Mouse (Mus musculus): ENCODE measurements around the gene Akap6. TPM values are rescaled to one million over a fixed set of nuclear protein-coding genes. Genes with fewer than 3 reads are reported as not detected.

The Akap6 gene
- total RNA-seq, 2 experiments from 2014 or later, result 141 to 151 TPM

GRCm38 (mm10) chr12:52904046-52904445 lies 204.9 kb downstream of the Akap6 start:
- DNase-seq (ENCODE audit: low spot score in 2 of 2), result no peak

GRCm38 (mm10) chr12:52908448-52909066 lies 209.4 kb downstream of the Akap6 start:
- DNase-seq (ENCODE audit: low spot score in 2 of 2), result no peak

- DNase-seq (ENCODE audit: low spot score in 2 of 2), result no peak
Measured at GRCm38 (mm10) chr12:52910345-52910744, 211.2 kb downstream of the Akap6 start.

DNA sequence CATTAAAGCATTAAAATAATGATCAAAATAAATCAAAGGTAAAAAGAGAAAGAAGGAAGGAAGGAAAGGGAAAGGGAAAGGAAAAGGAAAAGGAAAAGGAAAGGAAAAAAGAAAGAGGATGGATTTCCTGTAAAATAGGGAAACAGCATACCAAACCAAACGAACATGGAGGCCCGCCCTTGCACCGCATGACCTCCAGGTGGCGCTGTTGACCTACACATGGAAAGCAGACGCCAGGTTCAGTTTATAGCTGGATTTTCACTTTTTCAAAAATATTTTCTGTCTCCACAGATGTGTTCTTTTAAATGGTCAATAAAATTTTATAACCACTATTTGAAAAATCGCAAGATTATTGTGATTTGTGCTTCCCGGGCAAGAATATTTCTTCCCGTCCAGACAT lies 211.6 kb downstream of the Akap6 start:
- peak; percentile 74 to 82 for DNase-seq (ENCODE audit: low spot score in 2 of 2)

- DNase-seq (ENCODE audit: low spot score in 2 of 2), result peak; percentile 36 to 37
Measured at GRCm38 (mm10) chr12:52918939-52919338, 219.8 kb downstream of the Akap6 start.

GRCm38 (mm10) chr12:52922510-52922909 lies 223.3 kb downstream of the Akap6 start:
- DNase-seq (ENCODE audit: low spot score in 2 of 2), result no peak

- DNase-seq (ENCODE audit: low spot score in 2 of 2), result no peak
Measured at GRCm38 (mm10) chr12:52925448-52925847, 226.3 kb downstream of the Akap6 start.

DNA sequence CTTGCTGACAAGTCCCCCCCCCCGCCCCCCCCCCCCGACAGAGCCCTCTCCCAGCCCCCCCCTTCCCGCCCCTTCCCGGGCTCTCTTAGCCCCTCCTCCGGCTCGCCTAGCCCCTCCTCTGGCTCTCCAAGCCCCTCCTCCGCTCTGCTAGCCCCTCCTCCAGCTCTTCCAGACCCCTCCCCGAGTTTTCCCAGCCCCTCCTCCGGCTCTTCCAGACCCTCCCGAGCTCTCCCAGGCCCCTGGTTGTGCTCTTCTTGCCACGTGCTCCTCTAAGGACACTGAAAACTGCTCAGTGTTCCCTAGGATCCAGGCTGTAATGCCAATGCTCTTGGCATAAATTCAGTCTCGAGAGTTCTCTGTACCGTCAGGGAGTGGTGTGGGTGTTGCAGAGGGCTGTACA lies 234.6 kb downstream of the Akap6 start:
- no peak for DNase-seq (ENCODE audit: low spot score in 2 of 2)

GRCm38 (mm10) chr12:52934989-52935388 lies 235.8 kb downstream of the Akap6 start:
- DNase-seq (ENCODE audit: low spot score in 2 of 2), result no peak

DNA sequence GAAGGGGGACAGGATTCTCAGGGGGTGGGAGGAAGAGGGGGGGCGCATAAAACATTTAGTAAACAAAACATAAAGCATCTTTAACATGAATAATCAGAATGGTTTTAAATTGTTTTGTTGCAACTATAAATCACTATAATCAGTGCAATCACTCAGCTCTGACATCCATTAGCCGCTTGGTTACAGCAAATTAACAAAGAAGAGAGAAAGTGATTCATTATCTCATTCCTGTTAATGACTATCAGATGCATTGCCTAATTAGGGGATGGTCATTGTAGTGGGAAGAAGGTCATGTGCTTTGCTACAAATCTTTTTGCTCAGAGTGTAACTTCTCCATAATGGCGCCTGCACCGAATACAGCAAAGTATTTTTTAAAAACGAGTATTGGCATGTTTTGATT lies 239.6 kb downstream of the Akap6 start:
- no peak for DNase-seq (ENCODE audit: low spot score in 2 of 2)

- DNase-seq (ENCODE audit: low spot score in 2 of 2), result no peak
Measured at GRCm38 (mm10) chr12:52939324-52939946, 240.3 kb downstream of the Akap6 start.

- no peak for DNase-seq (ENCODE audit: low spot score in 2 of 2)
Measured at GRCm38 (mm10) chr12:52941941-52942340, 242.8 kb downstream of the Akap6 start.

DNA sequence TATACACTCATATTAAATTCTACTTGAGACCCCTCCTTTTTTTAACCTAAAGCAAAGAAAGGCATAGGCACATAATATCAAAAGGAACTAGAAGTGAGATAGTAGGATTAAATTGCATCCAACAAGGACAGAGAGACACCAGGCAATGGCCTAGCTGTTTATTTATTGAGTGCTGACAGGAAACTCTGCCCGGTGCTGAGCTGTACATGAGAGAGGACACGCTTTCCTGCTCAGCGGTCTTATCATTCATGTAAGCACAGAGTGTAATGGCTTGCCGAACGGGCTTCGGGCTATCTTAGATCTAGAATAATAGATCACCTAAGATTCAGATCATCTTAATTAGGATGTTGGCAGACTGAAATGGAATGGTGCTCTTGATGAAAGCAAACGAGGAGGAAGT lies 245.1 kb downstream of the Akap6 start:
- no peak for DNase-seq (ENCODE audit: low spot score in 2 of 2)

DNA sequence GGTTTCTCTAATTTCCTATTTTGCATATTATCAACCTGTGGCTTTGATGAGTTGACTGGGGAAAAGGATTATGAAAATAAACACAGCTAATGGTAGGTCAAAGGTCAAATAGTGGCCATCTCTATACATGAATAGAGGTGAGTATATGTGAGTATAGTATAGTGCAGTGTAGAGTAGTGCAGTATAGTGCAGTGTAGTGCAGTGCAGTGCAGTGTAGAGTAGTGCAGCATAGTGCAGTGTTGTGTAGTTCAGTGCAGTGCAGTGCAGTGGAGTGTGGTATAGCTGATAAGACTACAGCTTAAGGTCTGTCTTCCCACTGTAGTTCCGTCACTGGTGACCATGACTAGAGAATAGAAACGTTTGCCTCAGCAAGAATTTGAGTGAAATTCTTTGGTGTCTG lies 245.8 kb downstream of the Akap6 start:
- DNase-seq (ENCODE audit: low spot score in 2 of 2), result no peak

GRCm38 (mm10) chr12:52950660-52951059 lies 251.5 kb downstream of the Akap6 start:
- no peak for DNase-seq (ENCODE audit: low spot score in 2 of 2)

GRCm38 (mm10) chr12:52957587-52957986 lies 258.4 kb downstream of the Akap6 start:
- no peak for DNase-seq (ENCODE audit: low spot score in 2 of 2)

DNA sequence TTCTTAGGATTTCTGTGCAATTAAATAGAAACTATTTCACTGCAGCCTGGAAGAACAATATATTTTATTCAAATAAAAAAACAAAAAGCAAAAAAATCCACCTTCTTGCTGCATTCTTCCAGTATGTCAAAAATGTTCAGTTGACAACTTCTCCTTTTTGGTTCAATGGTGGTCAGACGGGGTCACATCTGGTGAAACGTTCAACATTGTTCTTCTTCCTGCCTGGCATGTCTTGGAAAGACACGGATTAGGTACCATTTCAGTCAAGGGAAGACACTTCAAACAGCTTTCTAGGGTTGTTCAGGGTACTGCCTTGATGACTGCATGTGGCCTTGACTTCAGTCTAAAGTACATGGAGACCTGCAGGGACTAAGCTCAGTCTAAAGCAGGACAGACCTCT lies 258.8 kb downstream of the Akap6 start:
- DNase-seq (ENCODE audit: low spot score in 2 of 2), result no peak

GRCm38 (mm10) chr12:52991745-52992144 lies 292.6 kb downstream of the Akap6 start:
- no peak for DNase-seq (ENCODE audit: low spot score in 2 of 2)

DNA sequence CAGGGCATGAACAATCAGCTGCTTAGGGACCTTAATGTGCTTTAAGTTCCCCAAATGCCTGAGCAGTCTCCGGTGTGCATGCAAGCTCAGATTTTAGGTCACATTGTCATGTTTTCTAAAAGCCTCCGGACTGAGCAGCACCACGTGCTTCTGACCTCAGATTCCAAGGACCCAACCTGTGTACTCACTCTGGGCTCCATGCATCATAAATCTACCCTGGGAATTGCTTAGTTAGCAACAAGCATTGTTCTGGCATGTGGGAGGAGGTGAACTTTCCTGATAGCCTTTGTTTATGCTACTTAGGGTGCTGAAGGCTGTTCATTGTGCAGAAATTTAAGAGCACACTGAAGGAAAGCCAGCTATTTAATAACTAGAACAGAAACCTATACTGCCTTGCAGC lies 313.2 kb downstream of the Akap6 start:
- DNase-seq (ENCODE audit: low spot score in 2 of 2), result no peak

GRCm38 (mm10) chr12:53014539-53014938 lies 315.4 kb downstream of the Akap6 start:
- DNase-seq (ENCODE audit: low spot score in 2 of 2), result no peak

DNA sequence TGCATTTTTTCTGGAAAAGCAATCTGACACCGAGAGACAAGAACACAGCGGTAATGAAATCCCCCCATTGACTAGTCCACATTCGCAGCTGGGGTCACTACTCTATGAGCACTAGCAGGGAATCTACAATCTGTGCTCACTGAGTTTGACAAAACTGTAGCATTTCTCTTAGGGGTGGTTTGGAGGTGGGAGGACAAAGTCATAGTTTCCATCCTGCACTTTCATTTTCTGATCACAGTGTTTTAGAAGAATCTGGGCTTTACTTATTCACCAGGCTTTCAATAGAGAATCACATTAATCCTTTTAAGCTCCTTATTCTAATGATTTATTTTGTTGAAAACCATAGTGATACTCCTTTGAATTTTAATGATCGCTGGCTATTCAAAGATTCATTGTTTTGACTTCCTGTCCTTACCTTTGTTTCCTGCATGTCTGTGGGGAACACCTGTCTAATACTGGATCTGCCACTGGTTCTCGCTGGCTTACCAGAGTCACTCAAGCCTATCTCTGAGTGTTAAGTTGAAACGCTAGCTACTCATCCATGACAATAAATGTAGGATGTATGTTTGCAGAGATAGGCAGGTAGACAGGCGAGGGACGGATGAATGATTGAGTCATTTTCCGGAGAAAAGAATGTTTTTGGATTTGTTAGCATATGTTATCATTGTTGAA lies 325.5 kb downstream of the Akap6 start:
- no peak for DNase-seq (ENCODE audit: low spot score in 2 of 2)

DNA sequence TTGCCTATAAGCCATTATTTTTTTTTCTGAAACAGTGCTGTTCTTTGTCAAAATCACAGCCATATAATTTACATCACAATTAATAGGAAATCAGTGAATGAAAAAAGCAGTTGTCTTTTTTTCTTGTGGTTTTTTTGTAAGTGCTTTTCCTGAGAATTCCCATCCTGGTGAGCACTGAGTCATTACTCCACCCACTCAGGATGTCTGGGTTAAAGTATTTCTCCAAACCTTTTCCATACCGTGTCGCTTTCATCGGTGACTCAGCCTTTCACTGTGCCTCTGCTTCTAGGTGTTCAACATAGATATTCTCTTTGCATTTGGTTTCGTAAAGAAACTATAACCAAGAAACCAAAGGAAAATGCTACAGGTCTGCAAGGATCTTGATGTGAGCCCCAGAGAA lies 328.1 kb downstream of the Akap6 start:
- no peak for DNase-seq (ENCODE audit: low spot score in 2 of 2)

DNA sequence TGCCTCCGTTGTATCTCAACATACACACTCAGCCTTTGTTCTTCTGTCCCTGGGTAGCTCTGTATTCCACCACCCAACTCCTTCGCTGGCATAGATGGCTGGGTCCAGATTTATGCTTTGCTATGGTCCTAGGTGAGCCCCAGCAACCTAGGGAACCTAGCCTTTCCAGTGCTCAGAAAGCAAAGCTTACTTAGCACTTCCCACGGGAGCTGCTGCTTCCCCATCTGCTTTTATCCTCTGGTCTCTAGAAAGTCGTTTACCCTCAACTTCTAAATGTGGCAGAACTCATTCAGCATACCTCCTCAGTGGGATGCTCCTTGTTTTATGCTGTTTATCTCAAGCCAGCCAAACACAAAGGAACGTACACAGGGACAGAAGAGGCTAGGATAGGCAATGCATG lies 329.7 kb downstream of the Akap6 start:
- DNase-seq (ENCODE audit: low spot score in 2 of 2), result peak in 1 of 2 experiments; percentile 18
